Mouse (Mus musculus) E14TG2a.4 (cell line): Measurements from ENCODE around the gene Stx11.
A peak's percentile ranks its signal among the peaks of the same experiment; 100 is the strongest.

Source experiments
- H3K27me3 ChIP-seq: 2 replicates; pipeline ENCODE4 v1.6.1; 2014; ENCODE audit warnings: low read length, control low read depth; ENCODE audit not compliant: insufficient read depth
- H3K36me3 ChIP-seq: 2 replicates; pipeline ENCODE4 v1.6.1; 2014; ENCODE audit warnings: low read length, control low read depth; ENCODE audit not compliant: insufficient read depth
- H3K4me1 ChIP-seq: replicated peaks from 2 replicates; pipeline ENCODE4 v1.6.1; 2014; ENCODE audit warnings: low read depth, low read length, control low read depth
- H3K4me3 ChIP-seq: replicated peaks from 2 replicates; pipeline ENCODE4 v1.5.1; 2014; ENCODE audit warnings: mild to moderate bottlenecking, low read length
- H3K9me3 ChIP-seq: 2 replicates; pipeline ENCODE4 v1.6.1; 2014; ENCODE audit warnings: low read length, control low read depth
- CTCF ChIP-seq: conservative IDR thresholded peaks from 2 replicates; pipeline ENCODE4 v1.5.1; 2014; ENCODE audit warnings: low read length
- NANOG ChIP-seq: IDR thresholded peaks from 2 replicates; pipeline ENCODE4 v1.6.1; 2014; ENCODE audit warnings: borderline replicate concordance, low read length, mixed read lengths
- POU5F1 ChIP-seq: IDR thresholded peaks from 2 replicates; pipeline ENCODE4 v1.6.1; 2014; ENCODE audit warnings: low read length, borderline replicate concordance

The Stx11 gene

DNA sequence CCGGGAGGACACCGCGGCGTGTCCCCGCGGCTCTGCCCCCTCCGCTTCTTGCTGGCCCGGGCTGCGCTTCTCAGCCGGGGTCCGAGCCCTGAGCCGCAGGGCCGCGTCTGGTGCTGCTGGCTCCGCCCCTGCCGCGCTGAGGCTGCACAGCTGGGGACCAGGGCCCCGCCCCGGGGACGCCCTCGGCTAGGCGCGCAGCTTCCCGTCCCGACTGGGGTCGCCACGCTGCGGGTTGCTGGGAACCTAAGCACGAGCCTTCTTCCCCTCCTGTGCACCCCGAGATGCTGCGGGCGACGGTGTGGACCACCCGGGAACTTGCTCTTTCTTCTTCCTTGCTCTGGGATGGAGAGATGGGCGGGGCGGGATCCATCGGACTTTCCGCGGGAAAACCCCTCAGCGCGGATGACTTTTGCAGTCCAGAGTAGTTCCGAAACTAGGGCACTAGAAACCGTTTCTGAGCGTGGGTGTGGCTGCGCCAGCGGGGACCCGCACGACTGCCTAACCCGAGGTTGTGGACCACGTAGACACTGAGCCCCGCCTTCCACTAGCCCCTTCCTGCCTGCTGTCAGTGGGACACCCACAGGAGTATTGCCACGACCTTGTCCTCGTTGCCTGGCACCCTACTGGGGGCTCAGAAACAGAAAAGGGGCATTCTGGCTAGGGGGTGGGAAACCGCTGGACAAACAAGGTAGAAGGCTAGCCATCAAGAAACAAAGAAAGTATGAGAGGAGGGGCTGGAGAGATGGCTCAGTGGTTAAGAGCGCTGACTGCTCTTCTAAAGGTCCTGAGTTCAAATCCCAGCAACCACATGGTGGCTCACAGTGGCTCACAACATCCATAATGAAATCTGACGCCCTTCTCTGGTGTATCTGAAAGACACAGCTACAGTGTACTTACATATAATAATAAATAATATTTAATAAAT lies at the start of gene Stx11:
Stx11 (minus strand) TSS at position 148 of the 925 bp plus-strand sequence.
- Histone ChIP-seq H3K4me3 (peak within 1 kb of the TSS; percentile 89), H3K4me1 (peaks cover 8% of the 10 kb centered on the region), H3K9me3 (peaks cover 5% of the 10 kb centered on the region), H3K36me3 (no peaks in the 10 kb centered on the region), H3K27me3 (peaks cover 57% of the 10 kb centered on the region)
- TF ChIP-seq CTCF (no peak), POU5F1 (no peak), NANOG (no peak)

DNA sequence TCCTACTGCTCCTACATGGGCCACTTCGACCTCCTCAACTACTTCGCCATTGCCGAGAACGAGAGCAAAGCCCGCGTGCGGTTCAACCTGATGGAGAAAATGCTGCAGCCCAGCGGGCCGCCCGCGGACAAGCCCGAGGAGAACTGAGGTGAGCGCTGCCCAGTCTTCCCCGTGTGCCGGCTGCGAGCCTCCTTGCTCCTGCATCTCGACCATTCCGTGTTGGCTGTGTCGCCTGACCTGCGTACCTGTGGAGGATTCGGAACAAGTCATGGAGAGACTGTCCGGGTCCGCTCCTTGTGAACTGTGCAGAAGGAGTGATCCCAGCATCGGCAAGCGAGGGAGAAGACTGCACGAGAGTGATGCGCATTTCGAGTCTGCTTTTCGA lies 44.6 kb upstream of the Stx11 start:
- peaks cover 21% of the 10 kb centered on the region for H3K4me1 ChIP-seq

DNA sequence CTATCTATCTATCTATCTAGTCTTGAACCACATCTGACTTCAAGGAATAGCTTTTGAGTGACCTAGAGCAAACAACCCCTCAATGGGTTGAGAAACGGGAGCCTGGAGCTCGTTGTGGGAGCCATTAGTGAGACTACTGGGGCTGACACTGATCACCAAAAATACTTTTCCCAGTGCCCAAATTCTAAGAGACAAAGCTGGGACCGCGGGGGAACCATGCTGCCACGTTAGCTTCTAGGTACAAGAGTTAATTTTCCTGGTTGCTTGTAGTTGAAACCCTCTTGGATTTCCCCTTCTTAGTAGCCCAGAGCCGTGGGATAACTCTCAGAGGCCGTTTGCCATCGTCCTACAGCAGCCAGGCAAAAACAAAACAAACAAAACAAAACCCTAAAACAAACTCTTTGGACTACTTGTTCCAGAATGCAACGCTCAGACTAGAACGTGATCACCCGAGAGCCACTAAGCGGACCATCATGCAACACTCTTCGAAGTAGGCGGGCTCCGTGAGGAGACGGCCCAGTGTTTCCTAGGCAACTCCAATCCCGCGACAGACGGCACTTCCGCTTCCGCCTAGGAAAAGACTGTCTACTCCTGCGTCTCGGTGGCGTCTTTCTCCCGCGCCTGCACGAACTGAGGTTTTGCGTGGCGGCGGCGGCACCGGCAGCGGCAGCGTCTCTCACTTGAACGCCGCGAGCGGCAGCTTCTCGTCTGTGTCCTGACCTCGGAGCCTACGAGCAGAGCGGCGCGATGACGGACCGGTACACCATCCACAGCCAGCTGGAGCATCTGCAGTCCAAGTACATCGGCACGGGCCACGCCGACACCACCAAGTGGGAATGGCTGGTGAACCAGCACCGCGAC lies 44.0 kb upstream of the Stx11 start:
- Histone ChIP-seq H3K27me3 (no peaks in the 10 kb centered on the region), H3K4me3 (peak overlapping the region; percentile 98), H3K4me1 (peaks cover 19% of the 10 kb centered on the region), H3K36me3 (peaks cover 14% of the 10 kb centered on the region), H3K9me3 (no peaks in the 10 kb centered on the region)
- no peak for TF ChIP-seq CTCF
- TF ChIP-seq NANOG = no peak
- no peak for TF ChIP-seq POU5F1

More for the DNA sequence above, 44.6 kb upstream of the Stx11 start:
- H3K27me3 ChIP-seq = no peaks in the 10 kb centered on the region
- no peak for TF ChIP-seq CTCF
- TF ChIP-seq POU5F1 = no peak
- TF ChIP-seq NANOG = no peak
- H3K4me3 ChIP-seq = peak overlapping the region; percentile 98
- H3K9me3 ChIP-seq = no peaks in the 10 kb centered on the region
- peaks cover 14% of the 10 kb centered on the region for H3K36me3 ChIP-seq

GRCm38 (mm10) chr10:13005043-13005442 lies 40.9 kb upstream of the Stx11 start, which contains the start of gene Sf3b5:
TSS of gene Sf3b5 (plus strand) at chr10:13005343.
- Histone ChIP-seq H3K36me3 (peaks cover 8% of the 10 kb centered on the region), H3K4me1 (peaks cover 12% of the 10 kb centered on the region), H3K9me3 (no peaks in the 10 kb centered on the region), H3K4me3 (no peak within 1 kb of the TSS), H3K27me3 (no peaks in the 10 kb centered on the region)
- no peak for TF ChIP-seq POU5F1

- Histone ChIP-seq H3K27me3 (peaks cover 23% of the 10 kb centered on the region), H3K4me3 (no peak overlapping the region), H3K4me1 (peaks cover 33% of the 10 kb centered on the region), H3K36me3 (no peaks in the 10 kb centered on the region), H3K9me3 (no peaks in the 10 kb centered on the region)
- TF ChIP-seq NANOG (no peak), CTCF (peak; percentile 48)
These were observed 32.8 kb upstream of the Stx11 start for GRCm38 (mm10) chr10:12996736-12997477.

DNA sequence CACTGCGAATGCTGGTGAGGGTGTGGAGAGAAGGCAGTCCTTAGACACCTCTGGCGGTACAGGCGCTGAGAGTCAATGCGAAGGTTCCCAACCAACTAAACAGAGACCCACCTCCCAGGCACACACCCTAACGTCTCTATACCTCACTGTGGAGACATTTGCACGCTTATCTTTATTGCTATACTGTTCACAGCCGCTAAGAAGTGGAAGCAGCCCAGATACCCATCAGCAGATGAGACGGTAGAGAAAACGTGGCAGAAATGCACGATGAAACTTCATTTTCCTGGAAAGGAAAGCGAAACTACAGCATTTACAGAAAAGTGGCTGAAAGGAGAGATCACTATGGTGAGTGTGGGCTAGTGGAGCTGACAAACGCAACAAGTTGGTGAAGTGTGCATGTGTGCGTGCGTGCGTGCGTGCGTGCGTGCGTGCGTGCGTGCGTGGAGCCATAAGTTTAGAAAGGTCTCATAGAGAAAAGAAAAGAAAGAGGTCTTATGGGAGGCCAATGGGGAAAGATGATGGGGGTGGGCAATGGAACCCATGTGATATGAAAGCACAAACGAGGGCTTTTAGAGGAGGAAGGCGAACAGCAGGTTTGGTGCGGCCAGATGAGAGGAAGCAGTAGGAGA lies 29.4 kb upstream of the Stx11 start:
- Histone ChIP-seq H3K36me3 (no peaks in the 10 kb centered on the region), H3K9me3 (no peaks in the 10 kb centered on the region), H3K4me3 (0 out of 2 replicates have a peak overlapping the region, but pooled peaks have one; percentile 17), H3K4me1 (peaks cover 43% of the 10 kb centered on the region), H3K27me3 (peaks cover 27% of the 10 kb centered on the region)
- no peak for TF ChIP-seq NANOG
- no peak for TF ChIP-seq CTCF
- TF ChIP-seq POU5F1 = no peak

- Histone ChIP-seq H3K36me3 (no peaks in the 10 kb centered on the region), H3K9me3 (no peaks in the 10 kb centered on the region), H3K4me1 (peaks cover 52% of the 10 kb centered on the region), H3K27me3 (peaks cover 27% of the 10 kb centered on the region), H3K4me3 (no peak overlapping the region)
- TF ChIP-seq NANOG = no peak
- TF ChIP-seq CTCF = no peak
- TF ChIP-seq POU5F1 = no peak
These were observed 27.9 kb upstream of the Stx11 start for GRCm38 (mm10) chr10:12991953-12992352.
